Mouse (Mus musculus): ENCODE measurements around the gene Dysf. TPM values are rescaled to one million over a fixed set of nuclear protein-coding genes. Genes with fewer than 3 reads are reported as not detected.

Gene Dysf
- total RNA-seq, 4 experiments from 2014 or later = 46.1 to 59.1 (median 51.7) TPM

DNA sequence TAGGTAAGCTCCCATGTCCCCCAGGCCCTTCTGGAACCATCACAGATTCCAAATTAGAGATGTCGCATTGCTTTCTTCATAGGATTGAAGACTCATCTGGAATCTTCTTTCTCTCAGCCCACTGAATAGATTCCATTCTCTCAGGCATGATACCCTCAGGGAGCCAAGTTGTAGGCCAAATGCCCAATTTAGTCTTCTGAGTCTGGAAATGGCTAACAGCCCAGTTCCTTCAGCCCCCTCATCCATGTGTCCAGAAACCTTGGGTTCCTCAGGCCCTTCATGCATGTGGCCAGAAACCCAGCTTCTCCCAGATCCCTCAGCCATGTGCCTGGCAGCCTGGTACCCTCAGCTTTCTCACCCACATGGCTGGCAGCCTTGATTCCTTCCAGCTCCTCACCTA lies 160.2 kb downstream of the Dysf start:
- DNase-seq = no peak

DNA sequence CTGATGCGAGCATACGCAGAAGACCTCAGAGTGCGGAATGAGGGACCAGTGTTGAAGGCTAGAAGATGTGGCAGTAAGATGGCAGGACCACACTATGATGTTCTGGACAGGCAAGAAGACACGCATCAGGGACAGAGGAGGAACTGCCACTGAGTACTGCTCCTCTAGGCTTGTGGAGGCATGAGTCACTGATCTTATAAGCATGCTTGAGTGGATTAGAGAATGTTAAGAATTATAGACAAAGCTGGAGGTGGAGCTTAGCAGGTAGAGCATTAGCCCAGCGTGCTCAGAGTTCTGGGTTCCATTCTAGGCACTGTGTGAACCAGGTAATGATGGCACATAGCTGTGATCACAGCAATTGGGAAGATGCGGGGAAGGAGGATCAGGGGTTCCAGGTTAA lies 165.2 kb downstream of the Dysf start:
- no peak for DNase-seq

DNA sequence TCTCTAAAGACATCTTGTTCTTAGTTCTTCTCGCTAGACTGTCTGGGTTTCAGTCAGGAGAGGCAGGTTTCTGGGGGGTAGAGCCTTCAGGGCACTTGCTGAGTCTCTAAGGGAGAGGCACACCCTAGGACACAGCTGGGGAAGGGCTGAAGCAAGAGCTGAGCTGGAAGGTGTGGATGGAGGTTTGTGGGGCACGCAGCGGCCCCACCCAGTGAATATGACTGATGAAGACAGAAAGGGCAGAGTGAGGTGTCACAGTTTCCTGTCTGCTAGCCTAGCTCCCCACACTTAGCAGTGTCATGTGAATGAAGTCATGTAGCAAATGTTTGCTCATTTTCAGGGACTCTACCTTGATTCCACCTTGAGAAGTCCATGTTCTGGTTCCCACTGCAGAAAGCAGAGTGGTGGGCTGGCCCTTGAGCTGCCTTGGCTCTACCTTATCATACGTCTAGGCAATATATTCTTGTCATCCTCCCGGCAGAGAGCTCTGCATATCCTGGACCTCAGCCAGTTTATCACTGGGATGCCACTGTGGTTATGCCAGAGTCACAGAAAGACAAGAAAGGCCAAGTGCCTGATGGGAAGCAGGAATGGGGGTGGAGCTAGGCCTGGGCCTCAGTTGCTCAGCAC lies 170.5 kb downstream of the Dysf start:
- DNase-seq = peak; percentile 28

- no peak for DNase-seq
These were observed 173.1 kb downstream of the Dysf start for GRCm38 (mm10) chr6:84181452-84181851.

DNA sequence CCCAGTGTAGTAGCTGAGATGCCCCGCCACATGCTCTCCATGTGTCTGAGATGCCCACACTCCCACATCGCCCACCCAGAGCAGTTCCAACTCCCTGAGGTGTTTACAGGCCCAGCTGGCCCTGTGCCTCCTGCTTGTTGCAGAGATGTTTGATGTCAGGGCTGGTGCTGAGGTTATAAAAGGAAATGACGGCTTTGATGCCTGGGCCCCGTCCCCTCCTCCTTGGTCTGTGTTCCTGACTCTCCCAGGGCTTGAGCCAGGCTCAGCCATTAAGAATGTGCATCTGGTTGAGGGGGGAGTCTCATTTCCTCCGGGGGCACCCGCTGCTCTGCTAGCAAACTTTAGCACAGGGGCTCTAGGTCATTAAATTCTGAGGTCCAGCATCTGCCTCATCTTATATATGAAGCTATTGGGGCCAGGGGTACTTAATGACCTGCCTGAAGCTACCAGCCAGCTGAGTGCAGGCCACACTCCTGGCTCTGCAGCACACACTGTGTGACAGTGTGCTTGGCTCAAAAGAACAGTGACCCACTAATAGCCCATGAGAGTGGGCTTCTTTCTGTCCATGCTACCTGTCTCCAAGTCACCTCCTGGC lies 183.4 kb downstream of the Dysf start:
- no peak for DNase-seq

- DNase-seq = no peak
These were observed 188.1 kb downstream of the Dysf start for GRCm38 (mm10) chr6:84196511-84196910.

GRCm38 (mm10) chr6:84197811-84198213 lies 189.4 kb downstream of the Dysf start:
- no peak for DNase-seq

GRCm38 (mm10) chr6:84201721-84202490 lies 193.5 kb downstream of the Dysf start:
- DNase-seq = no peak

GRCm38 (mm10) chr6:84205611-84206010 lies 197.2 kb downstream of the Dysf start:
- DNase-seq = peak; percentile 62

DNA sequence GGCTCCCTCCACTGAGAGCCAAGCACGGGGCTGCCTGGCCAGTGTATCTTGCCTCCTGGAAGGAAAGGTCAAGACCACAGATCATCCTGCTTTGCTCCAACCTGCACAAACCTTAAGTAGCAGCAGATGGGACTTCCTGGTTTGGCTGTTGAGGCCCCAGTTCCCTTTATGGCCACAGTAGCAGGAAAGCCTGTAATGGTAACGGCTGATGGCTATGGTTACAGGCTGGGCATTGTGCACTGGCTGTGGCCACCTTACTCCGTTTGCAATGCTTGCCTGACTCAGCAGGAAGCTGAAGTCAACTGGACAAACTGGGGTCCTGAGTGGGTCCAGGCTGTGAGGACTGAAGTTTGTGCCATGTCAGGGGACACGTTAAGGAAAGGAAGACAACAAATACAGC lies 200.2 kb downstream of the Dysf start:
- no peak for DNase-seq

DNA sequence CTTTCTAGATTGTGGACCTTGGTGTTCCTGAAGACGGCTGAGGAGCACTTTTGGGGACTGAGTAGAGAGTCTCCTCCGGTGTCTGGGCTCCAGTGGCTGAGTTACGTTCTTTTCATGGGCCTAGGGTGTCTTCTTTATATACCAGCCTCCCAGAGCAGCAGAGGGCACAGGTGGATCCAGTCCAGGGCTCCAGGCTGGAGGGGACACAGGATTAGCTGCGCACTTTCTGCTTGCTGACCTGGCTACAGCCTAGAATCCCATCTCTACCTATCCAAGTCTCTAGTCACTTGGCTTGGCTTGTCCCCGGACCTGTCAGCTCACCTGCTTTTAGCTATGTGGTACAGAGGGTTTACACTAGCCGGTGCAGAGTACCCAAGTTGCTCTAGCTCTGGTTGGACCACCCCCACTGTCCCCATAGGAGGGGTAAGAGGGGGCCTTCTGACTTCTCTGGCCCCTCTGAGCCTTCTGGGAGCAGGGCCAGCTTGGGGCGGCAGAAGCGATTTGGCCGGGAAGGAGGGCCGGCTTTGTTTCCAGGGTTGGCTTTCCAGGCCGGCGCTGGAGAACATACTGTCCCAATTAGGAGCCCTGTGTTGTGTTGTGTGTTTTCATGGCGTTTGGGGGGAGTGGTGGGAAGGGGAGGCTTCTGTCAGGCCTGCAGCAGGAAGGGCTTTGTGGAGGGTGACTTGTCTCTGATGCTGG lies 201.5 kb downstream of the Dysf start:
- DNase-seq = no peak

DNA sequence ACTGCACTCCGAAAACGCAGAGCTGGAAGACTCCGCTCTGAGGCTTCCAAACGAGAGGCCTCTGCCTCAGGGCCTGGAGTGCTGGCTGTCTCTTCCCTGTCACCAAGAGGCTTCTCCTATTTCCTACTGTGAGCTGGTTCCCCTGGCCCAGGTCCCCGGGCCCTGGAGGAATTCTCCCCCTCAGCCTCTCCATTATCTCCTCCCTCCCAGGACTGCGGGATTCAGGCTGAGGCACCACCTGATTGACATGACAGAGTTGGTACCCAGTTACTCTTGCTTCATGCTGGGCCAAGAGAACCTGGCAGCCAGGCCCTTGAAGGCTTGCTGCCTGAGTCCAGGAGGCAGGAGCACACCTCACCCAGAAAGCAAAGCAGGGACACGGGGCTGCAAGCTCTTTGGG lies 203.1 kb downstream of the Dysf start:
- no peak for DNase-seq

GRCm38 (mm10) chr6:84213101-84213500 lies 204.7 kb downstream of the Dysf start:
- no peak for DNase-seq

DNA sequence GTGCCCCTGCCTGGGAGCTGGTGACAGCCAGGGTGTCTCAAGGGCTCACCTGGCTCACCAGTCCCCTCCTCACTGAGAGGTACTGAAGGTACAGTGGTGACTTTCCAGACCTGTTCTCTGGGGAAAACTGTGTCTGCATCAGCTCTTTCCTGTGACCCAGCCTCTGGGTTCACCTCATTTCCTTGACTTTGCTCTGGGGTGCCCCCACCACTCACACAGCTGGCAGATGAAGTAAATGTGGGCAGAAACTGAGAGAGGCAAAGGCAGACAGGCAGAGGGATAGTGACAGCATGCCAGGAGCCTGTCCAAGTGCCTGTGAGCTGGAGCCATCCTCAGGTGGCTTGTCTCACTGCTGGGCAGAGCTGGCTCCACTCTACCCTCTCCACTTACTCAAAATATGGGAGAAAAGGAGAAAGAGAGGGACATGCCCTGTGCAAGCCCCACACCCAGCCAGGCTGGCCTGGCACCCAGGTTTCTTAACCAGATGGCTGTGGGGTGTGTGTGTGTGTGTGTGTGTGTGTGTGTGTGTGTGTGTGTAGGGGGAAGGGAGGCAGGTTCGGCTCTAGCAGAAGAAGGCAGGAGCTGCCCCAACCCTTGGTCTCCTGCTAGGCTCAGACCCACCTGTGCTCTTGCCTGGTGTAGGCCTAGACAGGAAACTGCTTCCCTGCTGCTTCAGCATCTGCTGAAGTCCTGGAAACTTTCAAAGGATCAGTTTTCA lies 209.0 kb downstream of the Dysf start:
- DNase-seq = no peak

- no peak for DNase-seq
These were observed 210.7 kb downstream of the Dysf start for GRCm38 (mm10) chr6:84219119-84219518.

DNA sequence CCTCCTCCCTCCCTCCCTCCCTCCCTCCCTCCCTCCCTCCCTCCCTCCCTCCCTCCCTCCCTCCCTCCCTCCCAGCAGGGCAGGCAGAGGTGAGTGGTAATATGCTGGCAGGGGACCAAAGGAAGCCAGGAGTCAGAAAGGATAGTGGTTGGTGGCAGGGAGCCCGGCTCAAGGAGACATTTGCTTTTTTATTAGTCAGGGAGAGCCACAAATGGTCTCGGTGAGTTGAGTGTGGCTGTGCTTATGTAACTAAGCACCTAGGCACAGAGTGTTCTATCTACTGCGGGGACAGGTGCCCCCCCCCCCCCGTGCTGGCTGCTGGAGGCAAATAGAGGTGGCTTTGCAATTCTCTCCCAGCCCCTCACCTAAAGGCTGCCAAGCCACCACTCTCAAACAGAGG lies 216.5 kb downstream of the Dysf start:
- peak; percentile 62 for DNase-seq

GRCm38 (mm10) chr6:84225587-84225986 lies 217.2 kb downstream of the Dysf start:
- DNase-seq = peak; percentile 46

- no peak for DNase-seq
These were observed 219.8 kb downstream of the Dysf start for GRCm38 (mm10) chr6:84228196-84228595.

GRCm38 (mm10) chr6:84228786-84229185 lies 220.4 kb downstream of the Dysf start:
- DNase-seq = no peak

DNA sequence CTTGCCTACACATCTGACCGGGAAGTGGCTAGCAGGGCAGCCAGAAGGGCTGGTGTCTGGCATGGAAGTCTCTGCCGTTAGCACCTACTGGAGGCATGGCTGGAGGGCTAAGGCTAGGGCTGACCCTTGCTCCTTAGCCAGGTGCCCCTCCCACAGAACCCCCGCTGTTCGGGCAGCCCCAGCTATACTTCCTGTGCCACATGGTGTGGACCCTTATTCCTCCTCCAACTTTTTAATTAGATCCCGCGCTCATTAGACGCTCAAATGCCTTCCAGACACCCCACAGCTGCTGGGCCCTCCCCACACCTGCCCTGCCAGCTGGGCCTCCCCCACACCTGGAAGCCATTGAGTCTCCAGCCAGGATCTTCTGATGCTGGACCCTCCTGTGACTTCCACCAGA lies 221.3 kb downstream of the Dysf start:
- no peak for DNase-seq

- DNase-seq = no peak
These were observed 222.7 kb downstream of the Dysf start for GRCm38 (mm10) chr6:84231108-84231507.

DNA sequence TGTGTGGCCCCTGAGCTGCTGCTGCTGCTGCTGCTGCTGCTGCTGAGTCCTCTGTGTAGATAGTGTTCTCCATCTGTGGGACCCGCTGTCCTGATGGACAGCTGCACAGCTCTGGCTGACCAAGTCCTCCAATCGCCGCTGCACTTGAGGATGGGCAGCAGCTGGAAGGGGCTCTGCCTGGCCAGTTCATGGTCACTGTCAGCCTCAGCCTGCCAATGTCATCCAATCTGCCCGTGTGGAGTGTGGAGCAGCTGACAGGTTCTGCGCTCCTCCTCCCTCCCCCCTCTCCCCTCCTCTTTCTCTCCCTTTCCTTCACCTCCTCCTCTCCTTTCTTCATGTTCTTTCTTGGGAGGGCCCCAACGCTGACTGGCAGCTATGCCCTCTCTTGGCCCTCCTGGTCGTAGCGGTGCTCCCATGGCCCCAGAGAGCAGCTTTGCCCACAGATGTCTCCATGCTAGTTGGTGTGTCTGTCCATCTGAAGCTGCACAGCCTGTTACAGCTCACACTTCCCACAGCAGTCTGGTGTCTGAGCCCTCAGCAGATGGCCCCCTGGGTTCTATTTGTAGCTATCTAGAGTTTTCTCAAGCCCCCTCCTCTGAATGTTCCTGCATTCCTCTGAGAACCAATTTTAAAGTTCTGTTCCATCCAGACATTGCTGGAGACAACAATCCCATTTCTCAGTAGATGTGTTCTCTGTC lies 223.8 kb downstream of the Dysf start:
- no peak for DNase-seq

Data from adrenal gland, adult 8-10 months (tissue).